Mouse (Mus musculus) C2C12 (cell line): ENCODE data around the gene Khk.

Source experiments
- CEBPB ChIP-seq: IDR thresholded peaks from one replicate; pipeline ENCODE4 v1.6.1; 2011; ENCODE audit warnings: low read depth, mild to moderate bottlenecking, control low read depth, moderate library complexity
- CTCF ChIP-seq: IDR thresholded peaks from one replicate; pipeline ENCODE4 v1.5.1; 2011; ENCODE audit not compliant: control insufficient read depth, insufficient read depth, insufficient read length
- FOSL1 ChIP-seq: IDR thresholded peaks from one replicate; pipeline ENCODE4 v1.8.0; 2011; ENCODE audit warnings: mild to moderate bottlenecking, low read length; ENCODE audit not compliant: poor library complexity, insufficient read depth, severe bottlenecking
- MAX ChIP-seq: IDR thresholded peaks from one replicate; pipeline ENCODE4 v1.6.1; 2011; ENCODE audit warnings: mild to moderate bottlenecking, control low read depth
- MYOD1 ChIP-seq: IDR thresholded peaks from one replicate; pipeline ENCODE4 v1.6.1; 2011; ENCODE audit warnings: low read depth; ENCODE audit not compliant: control insufficient read depth, insufficient read length
- MYOG ChIP-seq: IDR thresholded peaks from one replicate; pipeline ENCODE4 v1.6.1; 2011; ENCODE audit not compliant: control insufficient read depth, insufficient read length; ENCODE audit errors: extremely low read depth
- USF1 ChIP-seq: IDR thresholded peaks from one replicate; pipeline ENCODE4 v1.6.1; 2011; ENCODE audit warnings: low read depth, mild to moderate bottlenecking, control low read depth, moderate library complexity

GRCm38 (mm10) chr5:30952551-30952950 is 31.3 kb downstream of the Khk start:
- TF ChIP-seq CTCF (no peak), CEBPB (no peak), MAX (no peak), USF1 (no peak), MYOD1 (no peak), MYOG (no peak), FOSL1 (no peak)
